Mouse (Mus musculus): ENCODE measurements around the gene Mchr1. TPM values are rescaled to one million over a fixed set of nuclear protein-coding genes. Genes with fewer than 3 reads are reported as not detected.

The Mchr1 gene
- polyA plus RNA-seq, 1 experiment from 2014 or later: not detected

GRCm38 (mm10) chr15:81227275-81227674, 8.0 kb upstream of the Mchr1 start:
- Histone ChIP-seq H3K27ac (ENCODE audit: poor library complexity, severe bottlenecking) (no peak overlapping the region), H3K4me2 (no peak overlapping the region), H3K4me1 (replicated peaks) (no peaks in the 10 kb centered on the region), H3K9ac (no peak overlapping the region), H3K4me3 (no peak overlapping the region), H3K9me3 (replicated peaks) (no peaks in the 10 kb centered on the region), H3K27me3 (replicated peaks) (peaks cover 2% of the 10 kb centered on the region; the same call in 1 of the 2 replicates), H3K36me3 (no peaks in the 10 kb centered on the region)
- no peak for ATAC-seq (ENCODE audit: insufficient number of reproducible peaks, low FRiP score)
- WGBS: 84% methylated on average over 3 of the region's 3 CpGs

GRCm38 (mm10) chr15:81228258-81228657, 7.0 kb upstream of the Mchr1 start:
- no peak for ATAC-seq (ENCODE audit: insufficient number of reproducible peaks, low FRiP score)
- Histone ChIP-seq H3K27ac (ENCODE audit: poor library complexity, severe bottlenecking) (no peak overlapping the region), H3K4me1 (replicated peaks) (no peaks in the 10 kb centered on the region), H3K36me3 (no peaks in the 10 kb centered on the region), H3K27me3 (replicated peaks) (peaks cover 6% of the 10 kb centered on the region; the same call in 1 of the 2 replicates), H3K9ac (no peak overlapping the region), H3K4me3 (no peak overlapping the region), H3K9me3 (replicated peaks) (no peaks in the 10 kb centered on the region), H3K4me2 (no peak overlapping the region)
- 78% methylated on average over 3 of the region's 3 CpGs for WGBS

DNA sequence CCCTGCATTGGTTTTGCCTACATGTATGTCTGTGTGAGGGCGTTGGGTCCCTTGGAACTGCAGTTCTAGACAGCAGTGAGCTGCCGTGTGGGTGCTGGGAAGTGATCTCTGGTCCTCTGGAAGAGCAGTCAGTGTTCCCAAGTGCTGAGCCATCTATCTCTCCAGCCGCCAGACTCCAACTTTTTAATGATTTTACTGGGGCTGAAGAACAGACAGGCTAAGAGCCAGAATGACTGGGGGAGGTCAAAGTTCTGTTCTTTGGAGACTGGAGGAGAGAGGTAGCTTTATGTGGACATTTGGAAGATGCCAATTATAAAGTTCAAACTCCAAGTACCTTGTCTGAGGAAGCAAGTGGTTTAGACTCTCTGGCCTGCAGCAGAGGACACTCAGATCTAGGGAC, 5.5 kb upstream of the Mchr1 start:
- Histone ChIP-seq H3K4me2 (no peak overlapping the region), H3K4me3 (no peak overlapping the region), H3K9me3 (replicated peaks) (no peaks in the 10 kb centered on the region), H3K27ac (ENCODE audit: poor library complexity, severe bottlenecking) (no peak overlapping the region), H3K27me3 (replicated peaks) (peaks cover 16% of the 10 kb centered on the region; the same call in 1 of the 2 replicates), H3K36me3 (no peaks in the 10 kb centered on the region), H3K9ac (no peak overlapping the region), H3K4me1 (replicated peaks) (peaks cover 3% of the 10 kb centered on the region)
- 56% methylated on average over 3 of the region's 3 CpGs for WGBS
- ATAC-seq (ENCODE audit: insufficient number of reproducible peaks, low FRiP score): no peak

DNA sequence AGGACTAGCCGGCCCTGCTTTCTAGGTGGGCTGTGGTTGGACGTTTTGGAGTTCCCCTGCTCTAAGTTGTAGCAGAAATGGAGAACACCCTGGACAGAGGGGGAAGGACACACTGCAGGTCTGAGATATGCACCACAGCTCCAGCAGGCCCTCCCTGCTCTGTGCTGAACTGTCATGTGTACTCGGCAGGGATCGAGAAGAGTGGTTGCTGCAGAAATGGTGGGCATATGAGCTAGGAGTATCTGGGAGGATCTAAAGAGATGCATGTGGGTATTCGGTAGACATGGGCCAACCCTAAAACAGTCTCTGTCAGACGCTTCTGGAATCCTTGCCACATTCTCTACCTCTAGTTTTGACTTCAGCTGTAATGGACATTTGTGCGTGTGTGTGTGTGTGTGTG, 4.0 kb upstream of the Mchr1 start:
- Histone ChIP-seq H3K36me3 (no peaks in the 10 kb centered on the region), H3K9me3 (replicated peaks) (no peaks in the 10 kb centered on the region), H3K27ac (ENCODE audit: poor library complexity, severe bottlenecking) (no peak overlapping the region), H3K27me3 (replicated peaks) (peaks cover 28% of the 10 kb centered on the region), H3K9ac (no peak overlapping the region), H3K4me1 (replicated peaks) (peaks cover 18% of the 10 kb centered on the region), H3K4me3 (no peak overlapping the region), H3K4me2 (no peak overlapping the region)
- ATAC-seq (ENCODE audit: insufficient number of reproducible peaks, low FRiP score): no peak
- WGBS: 68% methylated on average over 7 of the region's 7 CpGs

GRCm38 (mm10) chr15:81236062-81236461, 763 bp downstream of the Mchr1 start:
- no peaks in the 10 kb centered on the region for H3K9me3 ChIP-seq (replicated peaks)
- peak overlapping the region; percentile 72 for H3K4me2 ChIP-seq
- peaks cover 19% of the 10 kb centered on the region for H3K4me1 ChIP-seq (replicated peaks)
- H3K27me3 ChIP-seq (replicated peaks): peaks cover 62% of the 10 kb centered on the region
- no peak overlapping the region for H3K27ac ChIP-seq (ENCODE audit: poor library complexity, severe bottlenecking)
- 4% methylated on average over 8 of the region's 8 CpGs for WGBS
- ATAC-seq (ENCODE audit: insufficient number of reproducible peaks, low FRiP score): no peak
- H3K4me3 ChIP-seq: peak overlapping the region; percentile 41
- H3K36me3 ChIP-seq: no peaks in the 10 kb centered on the region
- 0 out of 2 replicates have a peak overlapping the region, but pooled peaks have one; percentile 55 for H3K9ac ChIP-seq

DNA sequence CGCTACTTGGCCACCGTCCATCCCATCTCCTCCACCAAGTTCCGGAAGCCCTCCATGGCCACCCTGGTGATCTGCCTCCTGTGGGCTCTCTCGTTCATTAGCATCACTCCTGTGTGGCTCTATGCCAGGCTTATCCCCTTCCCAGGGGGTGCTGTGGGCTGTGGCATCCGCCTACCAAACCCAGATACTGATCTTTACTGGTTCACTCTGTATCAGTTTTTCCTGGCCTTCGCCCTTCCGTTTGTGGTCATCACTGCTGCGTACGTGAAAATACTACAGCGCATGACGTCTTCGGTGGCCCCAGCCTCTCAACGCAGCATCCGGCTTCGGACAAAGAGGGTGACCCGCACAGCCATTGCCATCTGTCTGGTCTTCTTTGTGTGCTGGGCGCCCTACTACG, 2.2 kb downstream of the Mchr1 start:
- no peak overlapping the region for H3K4me2 ChIP-seq
- H3K27ac ChIP-seq (ENCODE audit: poor library complexity, severe bottlenecking): no peak overlapping the region
- peaks cover 60% of the 10 kb centered on the region for H3K27me3 ChIP-seq (replicated peaks)
- no peak for ATAC-seq (ENCODE audit: insufficient number of reproducible peaks, low FRiP score)
- H3K9me3 ChIP-seq (replicated peaks): no peaks in the 10 kb centered on the region
- H3K4me1 ChIP-seq (replicated peaks): peaks cover 19% of the 10 kb centered on the region
- 91% methylated on average over 18 of the region's 18 CpGs for WGBS
- H3K4me3 ChIP-seq: no peak overlapping the region
- H3K36me3 ChIP-seq: no peaks in the 10 kb centered on the region
- no peak overlapping the region for H3K9ac ChIP-seq

GRCm38 (mm10) chr15:81239261-81239660, 4.0 kb downstream of the Mchr1 start:
- Histone ChIP-seq H3K4me2 (no peak overlapping the region), H3K27ac (ENCODE audit: poor library complexity, severe bottlenecking) (no peak overlapping the region), H3K4me3 (no peak overlapping the region), H3K9me3 (replicated peaks) (peaks cover 2% of the 10 kb centered on the region; the same call in 1 of the 2 replicates), H3K27me3 (replicated peaks) (peaks cover 49% of the 10 kb centered on the region), H3K9ac (no peak overlapping the region), H3K4me1 (replicated peaks) (peaks cover 19% of the 10 kb centered on the region), H3K36me3 (no peaks in the 10 kb centered on the region)
- ATAC-seq (ENCODE audit: insufficient number of reproducible peaks, low FRiP score): no peak
- 16% methylated on average over 7 of the region's 7 CpGs for WGBS

DNA sequence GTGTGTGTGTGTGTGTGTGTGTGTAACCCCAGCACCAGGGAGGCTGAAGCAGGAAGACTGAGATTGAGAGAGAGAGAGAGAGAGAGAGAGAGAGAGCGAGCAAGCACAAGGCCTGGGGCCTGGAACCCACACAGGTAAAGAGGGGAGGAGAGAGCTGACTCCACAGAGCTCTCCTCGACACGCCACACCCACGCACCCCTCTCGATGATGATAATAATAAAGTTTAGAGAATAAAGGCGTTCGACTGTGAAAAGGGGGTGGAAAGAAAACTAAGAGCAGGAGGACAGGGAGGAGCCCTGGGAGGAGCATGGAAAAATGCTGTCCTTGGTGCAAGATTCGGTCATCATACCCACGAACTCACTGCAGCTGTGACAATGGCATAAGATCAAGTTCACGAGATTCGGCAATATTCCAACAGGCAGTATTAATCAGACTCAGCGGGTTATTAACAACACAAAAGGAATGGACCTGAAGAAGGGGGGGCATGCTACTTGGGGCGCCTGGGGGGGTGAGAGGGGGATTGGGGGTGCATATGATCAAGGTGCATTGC, 4.6 kb downstream of the Mchr1 start:
- Histone ChIP-seq H3K9me3 (replicated peaks) (peaks cover 6% of the 10 kb centered on the region; the same call in 1 of the 2 replicates), H3K27me3 (replicated peaks) (peaks cover 49% of the 10 kb centered on the region), H3K9ac (no peak overlapping the region), H3K4me3 (no peak overlapping the region), H3K36me3 (no peaks in the 10 kb centered on the region), H3K4me2 (no peak overlapping the region), H3K27ac (ENCODE audit: poor library complexity, severe bottlenecking) (no peak overlapping the region), H3K4me1 (replicated peaks) (peaks cover 15% of the 10 kb centered on the region)
- ATAC-seq (ENCODE audit: insufficient number of reproducible peaks, low FRiP score): no peak
- 73% methylated on average over 13 of the region's 13 CpGs for WGBS

DNA sequence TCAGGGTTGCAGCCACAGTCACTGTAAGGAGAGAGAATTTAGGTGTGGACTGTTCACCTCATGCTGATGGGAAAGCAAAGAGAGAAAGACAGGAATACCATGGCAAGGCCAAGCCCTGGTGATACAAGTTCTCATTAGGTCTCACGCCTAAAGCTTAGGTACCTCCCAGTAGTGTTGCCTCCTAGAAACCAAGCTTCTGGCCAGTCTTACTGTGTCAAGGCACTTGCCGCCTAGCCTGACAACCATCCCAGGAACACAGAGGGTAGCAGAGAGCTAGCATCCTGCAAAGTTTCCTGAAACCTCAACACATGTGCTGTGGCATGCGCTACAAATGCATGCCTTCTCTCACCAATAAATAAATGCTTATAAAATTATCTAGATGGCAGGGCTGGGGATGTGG, 11.6 kb downstream of the Mchr1 start:
- Histone ChIP-seq H3K9ac (no peak overlapping the region), H3K27ac (ENCODE audit: poor library complexity, severe bottlenecking) (no peak overlapping the region), H3K4me2 (no peak overlapping the region), H3K4me3 (no peak overlapping the region), H3K36me3 (no peaks in the 10 kb centered on the region), H3K27me3 (replicated peaks) (no peaks in the 10 kb centered on the region), H3K9me3 (replicated peaks) (peaks cover 11% of the 10 kb centered on the region), H3K4me1 (replicated peaks) (no peaks in the 10 kb centered on the region)
- 87% methylated on average over 3 of the region's 3 CpGs for WGBS
- no peak for ATAC-seq (ENCODE audit: insufficient number of reproducible peaks, low FRiP score)

- Histone ChIP-seq H3K4me2 (peak overlapping the region; percentile 3; the same call in 1 of the 2 replicates), H3K27ac (ENCODE audit: poor library complexity, severe bottlenecking) (no peak overlapping the region), H3K9me3 (replicated peaks) (peaks cover 11% of the 10 kb centered on the region), H3K27me3 (replicated peaks) (no peaks in the 10 kb centered on the region), H3K9ac (no peak overlapping the region), H3K4me1 (replicated peaks) (no peaks in the 10 kb centered on the region), H3K36me3 (no peaks in the 10 kb centered on the region), H3K4me3 (no peak overlapping the region)
- no peak for ATAC-seq (ENCODE audit: insufficient number of reproducible peaks, low FRiP score)
- WGBS: 48% methylated on average over 13 of the region's 13 CpGs
Measured at GRCm38 (mm10) chr15:81247583-81248340, 12.5 kb downstream of the Mchr1 start.

- H3K4me3 ChIP-seq: no peak overlapping the region
- H3K9ac ChIP-seq: no peak overlapping the region
- no peak for ATAC-seq (ENCODE audit: insufficient number of reproducible peaks, low FRiP score)
- no peaks in the 10 kb centered on the region for H3K4me1 ChIP-seq (replicated peaks)
- H3K27me3 ChIP-seq (replicated peaks): no peaks in the 10 kb centered on the region
- H3K27ac ChIP-seq (ENCODE audit: poor library complexity, severe bottlenecking): no peak overlapping the region
- WGBS: 79% methylated on average over 4 of the region's 4 CpGs
- peaks cover 11% of the 10 kb centered on the region for H3K9me3 ChIP-seq (replicated peaks)
- H3K4me2 ChIP-seq: no peak overlapping the region
- H3K36me3 ChIP-seq: no peaks in the 10 kb centered on the region
Measured at GRCm38 (mm10) chr15:81248341-81248679, 13.0 kb downstream of the Mchr1 start.
